Mouse (Mus musculus) E14TG2a.4 (cell line): ENCODE results near the gene Bola1.
"Not testable (repeated sequence)": the region's sequence is repeated elsewhere in the genome, so short reads cannot be mapped to it uniquely, and the experiment has no call there.

Experiments used
- H3K27me3 ChIP-seq: 2 replicates; pipeline ENCODE4 v1.6.1; 2014; ENCODE audit warnings: low read length, control low read depth; ENCODE audit not compliant: insufficient read depth
- H3K36me3 ChIP-seq: 2 replicates; pipeline ENCODE4 v1.6.1; 2014; ENCODE audit warnings: low read length, control low read depth; ENCODE audit not compliant: insufficient read depth
- H3K4me1 ChIP-seq: replicated peaks from 2 replicates; pipeline ENCODE4 v1.6.1; 2014; ENCODE audit warnings: low read depth, low read length, control low read depth
- H3K4me3 ChIP-seq: replicated peaks from 2 replicates; pipeline ENCODE4 v1.5.1; 2014; ENCODE audit warnings: mild to moderate bottlenecking, low read length
- H3K9me3 ChIP-seq: 2 replicates; pipeline ENCODE4 v1.6.1; 2014; ENCODE audit warnings: low read length, control low read depth
- CTCF ChIP-seq: conservative IDR thresholded peaks from 2 replicates; pipeline ENCODE4 v1.5.1; 2014; ENCODE audit warnings: low read length
- NANOG ChIP-seq: IDR thresholded peaks from 2 replicates; pipeline ENCODE4 v1.6.1; 2014; ENCODE audit warnings: borderline replicate concordance, low read length, mixed read lengths
- POU5F1 ChIP-seq: IDR thresholded peaks from 2 replicates; pipeline ENCODE4 v1.6.1; 2014; ENCODE audit warnings: low read length, borderline replicate concordance

Gene Bola1

GRCm38 (mm10) chr3:96219661-96220130 is at the start of gene Bola1, which contains the start of gene Hist2h2ab:
Bola1 (minus strand) TSS chr3:96219709.
Hist2h2ab (plus strand) TSS chr3:96219865.
- Histone ChIP-seq H3K27me3 (peaks cover 12% of the 10 kb centered on the region; the same call in 1 of the 2 replicates), H3K36me3 (no peaks in the 10 kb centered on the region), H3K4me3 (peak within 1 kb of the TSS; percentile 84), H3K4me1 (peaks cover 35% of the 10 kb centered on the region), H3K9me3 (no peaks in the 10 kb centered on the region)
- TF ChIP-seq CTCF (no peak), POU5F1 (no peak), NANOG (no peak)

- H3K27me3 ChIP-seq, H3K9me3 ChIP-seq, H3K36me3 ChIP-seq: not testable (repeated sequence)
- peak overlapping the region; percentile 79 for H3K4me3 ChIP-seq
- H3K4me1 ChIP-seq = peaks cover 34% of the 10 kb centered on the region
Measured at GRCm38 (mm10) chr3:96268776-96269378, 49.4 kb upstream of the Bola1 start.

- Histone ChIP-seq H3K36me3 (no peaks in the 10 kb centered on the region), H3K4me1 (peaks cover 32% of the 10 kb centered on the region), H3K27me3 (no peaks in the 10 kb centered on the region), H3K4me3 (peak within 1 kb of the TSS; percentile 85), H3K9me3 (no peaks in the 10 kb centered on the region)
- no peak for TF ChIP-seq POU5F1
- no peak for TF ChIP-seq CTCF
- TF ChIP-seq NANOG = no peak
Measured at GRCm38 (mm10) chr3:96268051-96268775, 48.7 kb upstream of the Bola1 start, which contains the start of gene Hist2h3b. Hist2h3b (plus strand) TSS chr3:96268654.

- Histone ChIP-seq H3K9me3 (no peaks in the 10 kb centered on the region), H3K36me3 (no peaks in the 10 kb centered on the region), H3K4me3 (peak overlapping the region; percentile 79), H3K4me1 (peaks cover 33% of the 10 kb centered on the region), H3K27me3 (no peaks in the 10 kb centered on the region)
- TF ChIP-seq CTCF = no peak
Measured at GRCm38 (mm10) chr3:96267541-96267940, 48.0 kb upstream of the Bola1 start.

- no peak overlapping the region for H3K4me3 ChIP-seq
- no peak for TF ChIP-seq NANOG
- no peak for TF ChIP-seq CTCF
- no peak for TF ChIP-seq POU5F1
- H3K36me3 ChIP-seq = no peaks in the 10 kb centered on the region
- H3K9me3 ChIP-seq = no peaks in the 10 kb centered on the region
- H3K27me3 ChIP-seq = no peaks in the 10 kb centered on the region
- peaks cover 46% of the 10 kb centered on the region for H3K4me1 ChIP-seq
Measured at GRCm38 (mm10) chr3:96266132-96266710, 46.7 kb upstream of the Bola1 start.

- Histone ChIP-seq H3K27me3 (no peaks in the 10 kb centered on the region), H3K4me1 (peaks cover 52% of the 10 kb centered on the region), H3K4me3 (peak overlapping the region; percentile 79), H3K36me3 (no peaks in the 10 kb centered on the region), H3K9me3 (no peaks in the 10 kb centered on the region)
- TF ChIP-seq POU5F1 (no peak), CTCF (no peak), NANOG (no peak)
Measured at GRCm38 (mm10) chr3:96264404-96264949, 45.0 kb upstream of the Bola1 start.

GRCm38 (mm10) chr3:96263558-96264403 is 44.3 kb upstream of the Bola1 start:
- Histone ChIP-seq H3K4me3 (peak overlapping the region; percentile 79), H3K4me1 (peaks cover 55% of the 10 kb centered on the region), H3K27me3 (no peaks in the 10 kb centered on the region), H3K9me3 (no peaks in the 10 kb centered on the region), H3K36me3 (no peaks in the 10 kb centered on the region)
- TF ChIP-seq NANOG (no peak), POU5F1 (no peak), CTCF (no peak)

GRCm38 (mm10) chr3:96262979-96263550 is 43.6 kb upstream of the Bola1 start, which contains the start of gene Hist2h4:
Hist2h4 (minus strand) TSS chr3:96263311.
- H3K9me3 ChIP-seq = no peaks in the 10 kb centered on the region
- H3K4me3 ChIP-seq = peak within 1 kb of the TSS; percentile 79
- TF ChIP-seq NANOG (no peak), CTCF (peak; percentile 34), POU5F1 (no peak)
- peaks cover 60% of the 10 kb centered on the region for H3K4me1 ChIP-seq
- H3K36me3 ChIP-seq = no peaks in the 10 kb centered on the region
- no peaks in the 10 kb centered on the region for H3K27me3 ChIP-seq
